Mouse (Mus musculus): ENCODE data around the gene Rasal1. TPM values are rescaled to one million over a fixed set of nuclear protein-coding genes. Genes with fewer than 3 reads are reported as not detected.

Rasal1 gene
- total RNA-seq, 2 experiments from 2014 or later = 0.12 to 0.67 TPM

GRCm38 (mm10) chr5:120621078-120621765 lies 27.4 kb upstream of the Rasal1 start:
- ATAC-seq (replicated peaks; ENCODE audit: poor library complexity) = no peak

GRCm38 (mm10) chr5:120621846-120622197 lies 26.8 kb upstream of the Rasal1 start:
- ATAC-seq (replicated peaks; ENCODE audit: poor library complexity) = no peak

GRCm38 (mm10) chr5:120622198-120622851 lies 26.3 kb upstream of the Rasal1 start:
- ATAC-seq (replicated peaks; ENCODE audit: poor library complexity) = no peak

DNA sequence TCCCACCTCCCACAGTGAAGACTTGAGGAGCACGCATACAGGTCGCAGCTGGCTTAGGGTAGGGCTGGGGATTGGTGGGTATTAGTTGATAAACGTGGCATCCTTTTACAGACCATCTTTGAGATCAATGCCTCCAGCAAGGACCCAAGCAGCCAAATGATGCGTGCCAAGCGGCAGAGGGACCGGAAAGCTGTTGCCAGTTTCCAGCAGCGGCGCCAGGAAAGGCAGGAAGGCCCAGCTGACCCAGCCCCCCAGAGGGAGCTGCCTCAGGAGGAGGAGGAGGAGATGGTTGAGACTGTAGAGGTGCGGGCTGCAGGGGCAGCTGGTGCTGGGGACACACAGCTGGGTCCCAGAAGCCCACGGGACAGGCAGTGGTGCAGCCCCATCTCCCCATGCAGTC lies 24.2 kb upstream of the Rasal1 start:
- no peak for ATAC-seq (replicated peaks; ENCODE audit: poor library complexity)

- ATAC-seq (replicated peaks; ENCODE audit: poor library complexity) = peak; percentile 40; the same call in 1 of the 2 replicates
Measured at GRCm38 (mm10) chr5:120626399-120626798, 22.2 kb upstream of the Rasal1 start.

- no peak for ATAC-seq (replicated peaks; ENCODE audit: poor library complexity)
Measured at GRCm38 (mm10) chr5:120627515-120628300, 20.9 kb upstream of the Rasal1 start.

GRCm38 (mm10) chr5:120628624-120629023 lies 20.0 kb upstream of the Rasal1 start:
- peak; percentile 40 for ATAC-seq (replicated peaks; ENCODE audit: poor library complexity)

GRCm38 (mm10) chr5:120631128-120631527 lies 17.5 kb upstream of the Rasal1 start:
- ATAC-seq (replicated peaks; ENCODE audit: poor library complexity) = no peak

DNA sequence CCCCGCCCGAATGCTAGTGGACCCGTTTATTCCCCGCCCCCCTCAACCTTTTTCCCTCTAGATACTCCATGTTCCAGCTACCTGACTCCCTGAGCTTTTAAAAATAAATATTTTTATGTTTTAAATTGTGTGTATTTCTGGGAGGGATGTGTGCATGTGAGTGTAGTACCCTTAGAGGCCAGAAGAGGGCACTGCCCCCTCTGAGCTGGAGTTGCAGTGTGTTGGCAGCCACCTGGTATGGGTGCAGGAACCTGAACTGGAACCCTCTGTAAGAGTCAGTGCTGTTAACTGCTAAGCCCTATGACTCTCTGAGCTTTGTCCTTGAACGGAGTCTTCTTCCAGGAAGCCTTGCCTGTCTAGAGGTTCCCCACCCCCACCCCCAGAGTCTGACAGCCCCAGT lies 16.7 kb upstream of the Rasal1 start:
- ATAC-seq (replicated peaks; ENCODE audit: poor library complexity) = no peak

GRCm38 (mm10) chr5:120634131-120634530 lies 14.5 kb upstream of the Rasal1 start, which contains the start of gene Cfap73:
Gene Cfap73 (minus strand): TSS chr5:120634235.
- ATAC-seq (replicated peaks; ENCODE audit: poor library complexity) = no peak

DNA sequence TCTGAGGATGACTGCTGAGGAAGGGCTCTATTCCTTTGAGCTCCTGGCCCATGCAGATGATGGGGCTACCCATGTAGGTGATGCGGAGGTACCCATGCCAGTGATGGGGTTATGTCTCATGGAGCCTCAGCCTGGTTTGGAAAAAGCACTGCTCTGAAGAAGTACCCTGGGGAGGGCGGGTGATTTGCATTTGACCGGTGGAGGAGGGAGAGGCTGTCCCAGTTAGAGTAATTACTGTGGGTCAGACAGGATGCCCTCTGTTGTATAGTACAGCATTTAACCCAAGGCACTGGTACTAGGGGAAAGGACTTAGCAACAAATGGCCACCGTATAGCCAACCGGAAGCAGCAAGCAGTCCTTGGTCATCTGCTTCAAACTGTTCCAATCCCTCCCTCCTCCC lies 13.8 kb upstream of the Rasal1 start:
- no peak for ATAC-seq (replicated peaks; ENCODE audit: poor library complexity)

- ATAC-seq (replicated peaks; ENCODE audit: poor library complexity) = no peak
Measured at GRCm38 (mm10) chr5:120635633-120636032, 13.0 kb upstream of the Rasal1 start.

GRCm38 (mm10) chr5:120640094-120640493 lies 8.5 kb upstream of the Rasal1 start:
- no peak for ATAC-seq (replicated peaks; ENCODE audit: poor library complexity)

- peak; percentile 62 for ATAC-seq (replicated peaks; ENCODE audit: poor library complexity)
Measured at GRCm38 (mm10) chr5:120643365-120644085, 5.1 kb upstream of the Rasal1 start.

GRCm38 (mm10) chr5:120644227-120644626 lies 4.4 kb upstream of the Rasal1 start:
- peak; percentile 13; the same call in 1 of the 2 replicates for ATAC-seq (replicated peaks; ENCODE audit: poor library complexity)

GRCm38 (mm10) chr5:120645851-120646250 lies 2.8 kb upstream of the Rasal1 start:
- ATAC-seq (replicated peaks; ENCODE audit: poor library complexity) = no peak

DNA sequence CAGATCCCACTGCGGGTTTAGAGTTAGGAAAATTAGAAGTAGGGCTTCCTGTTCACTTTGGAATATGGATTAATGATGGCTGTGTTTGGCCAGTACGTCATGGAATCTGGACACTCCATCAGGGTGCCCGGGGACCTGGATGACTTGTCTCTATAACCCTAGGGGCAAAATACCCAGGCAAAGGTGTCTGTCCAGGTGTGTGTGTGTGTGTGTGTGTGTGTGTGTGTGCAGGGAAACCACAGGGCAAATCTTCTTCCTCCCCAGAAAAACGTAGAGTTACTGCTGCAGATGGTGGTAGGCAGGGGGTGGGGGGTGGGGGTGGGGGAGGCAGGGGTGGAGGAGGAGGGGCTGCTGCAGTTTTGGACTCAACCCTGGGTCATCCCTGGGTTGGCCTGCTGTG lies 1.3 kb upstream of the Rasal1 start:
- no peak for ATAC-seq (replicated peaks; ENCODE audit: poor library complexity)

DNA sequence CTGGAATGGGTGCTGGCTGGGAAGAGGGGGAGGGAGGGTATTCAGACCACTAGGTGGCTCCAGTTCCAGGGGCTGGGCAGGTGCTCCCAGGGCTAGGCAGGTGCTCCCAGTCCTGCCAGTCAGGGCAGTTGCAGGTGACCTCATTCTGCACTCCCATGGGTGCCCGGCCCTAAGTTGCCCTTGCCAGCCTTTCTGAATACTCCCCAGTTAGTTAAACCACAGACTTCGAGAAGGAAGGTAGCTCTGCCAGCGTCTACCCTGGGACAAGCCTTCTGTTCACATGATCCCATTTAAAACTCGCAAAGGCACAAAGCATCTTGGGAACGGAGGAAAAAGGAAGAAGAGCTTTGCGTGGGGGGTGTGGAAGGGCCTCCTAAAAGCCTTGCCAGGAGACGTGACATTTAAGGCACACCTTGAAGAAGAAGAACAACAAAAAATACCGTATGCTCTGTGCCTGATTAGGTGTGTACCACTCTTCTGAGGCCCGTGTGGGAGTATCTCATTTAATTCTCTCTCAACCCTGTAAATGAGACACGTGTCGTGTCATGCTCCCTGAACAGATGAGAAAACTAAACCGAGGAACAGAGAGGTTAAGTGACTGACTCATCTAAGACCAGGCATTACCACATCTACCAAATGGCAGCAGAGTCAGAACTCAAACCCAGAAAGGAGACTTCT lies 659 bp upstream of the Rasal1 start:
- peak; percentile 1; the same call in 1 of the 2 replicates for ATAC-seq (replicated peaks; ENCODE audit: poor library complexity)

DNA sequence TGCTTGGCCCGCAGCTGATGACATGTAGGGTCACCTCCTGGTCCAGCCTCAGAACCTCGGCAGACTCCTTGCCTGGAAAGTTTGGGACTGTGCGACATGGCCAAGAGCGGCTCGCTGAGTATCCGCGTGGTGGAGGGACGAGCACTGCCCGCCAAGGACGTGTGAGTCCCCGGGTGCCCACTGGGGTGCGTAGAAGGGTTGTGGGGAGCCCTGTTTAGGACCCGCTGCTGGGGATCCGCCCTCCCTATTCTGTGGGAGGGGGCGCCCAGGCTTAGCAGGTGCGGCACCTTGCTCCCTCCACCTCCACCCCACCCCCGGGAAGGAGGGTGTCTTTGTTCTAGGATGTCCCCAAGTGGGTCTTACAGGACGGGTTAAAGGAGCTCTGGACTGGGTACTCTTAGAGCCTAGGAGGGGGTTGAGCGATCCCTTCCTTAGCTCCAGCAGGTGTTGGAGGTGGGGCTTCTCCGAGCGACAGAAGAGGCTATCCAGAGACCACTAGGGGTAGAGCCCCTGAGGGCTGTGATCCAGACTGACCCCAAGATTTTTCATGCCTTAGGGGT lies 842 bp downstream of the Rasal1 start:
- no peak for ATAC-seq (replicated peaks; ENCODE audit: poor library complexity)

- no peak for ATAC-seq (replicated peaks; ENCODE audit: poor library complexity)
Measured at GRCm38 (mm10) chr5:120649938-120650337, 1.3 kb downstream of the Rasal1 start.

Measured in megakaryocyte progenitor cell, adult 5-6 weeks (primary cell).